In the genomic region with DNA sequence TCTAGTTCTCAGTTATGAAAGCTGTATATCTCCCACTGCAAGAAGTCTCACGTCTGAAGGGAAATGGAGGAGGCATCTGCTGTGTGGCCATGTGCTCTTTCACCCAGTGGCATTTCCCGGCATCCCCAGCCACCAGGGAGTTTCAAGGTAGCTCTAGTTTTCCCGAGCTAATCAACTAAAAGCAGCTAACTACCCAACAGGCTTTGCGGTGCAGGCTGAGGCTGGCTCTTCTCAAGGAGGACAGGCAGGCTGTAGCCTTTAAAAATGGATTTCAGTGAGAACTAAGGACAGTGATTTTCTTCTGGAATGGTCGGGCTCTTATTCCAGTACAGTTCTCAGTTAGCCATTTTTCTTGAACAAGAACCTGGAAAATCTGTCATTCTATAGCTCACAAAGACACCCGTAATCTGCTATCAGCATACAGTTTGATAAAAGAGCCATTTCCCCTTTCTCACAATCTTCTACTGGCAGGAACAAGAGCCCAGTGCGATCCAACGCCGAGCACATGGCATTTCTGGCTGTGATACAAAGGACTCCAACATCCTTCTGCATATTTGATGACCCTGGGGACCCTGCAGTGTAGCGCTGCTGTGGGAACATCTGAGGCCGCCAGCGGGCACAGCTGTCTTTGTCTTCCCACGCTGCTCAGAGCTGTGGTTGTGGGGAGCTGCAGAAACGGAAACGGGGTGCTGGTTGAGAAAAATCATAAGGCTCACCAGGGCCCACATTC, we compare ENCODE assay signal across 7 mouse cellular contexts.
DNase-seq lines count a peak whose midpoint lies in the region; ATAC-seq and TF ChIP-seq lines count a peak whose summit lies in the region.

No protein-coding gene starts in this region.

- peak; percentile 65 for DNase-seq in T-cell, adult 2 months (ENCODE audit: low spot score)
- DNase-seq in embryonic facial prominence, embryonic 10.5 days (ENCODE audit: low spot score) = peak; percentile 51
- DNase-seq in heart, adult 8-10 months (ENCODE audit: low spot score) = peak; percentile 44
- DNase-seq in kidney, adult 18-20 months = peak; percentile 8
- DNase-seq in limb, embryonic 14.5 days (ENCODE audit: low spot score) = peak; percentile 48
- peak; percentile 70 to 82 for DNase-seq in thymus, adult 18-20 months

- no peak overlapping the region for H3K4me2 ChIP-seq in limb, embryonic 14.5 days (replicated peaks; ENCODE audit: low read depth, low read length, severe bottlenecking)
- H3K4me2 ChIP-seq in midbrain, embryonic 16.5 days (ENCODE audit: low read length) = peak overlapping the region; percentile 35

- no peak for TF ChIP-seq POLR2A in limb, embryonic 14.5 days (IDR thresholded peaks at IDR 0.05; ENCODE audit: borderline replicate concordance, extremely low read depth, insufficient read depth, insufficient read length)

- 51% methylated on average over 15 of the region's 15 CpGs for WGBS in embryonic facial prominence, embryonic 10.5 days
- WGBS in limb, embryonic 14.5 days = 41% methylated on average over 15 of the region's 15 CpGs
- WGBS in midbrain, embryonic 16.5 days = 10% methylated on average over 15 of the region's 15 CpGs

- H3K27me3 ChIP-seq in embryonic facial prominence, embryonic 10.5 days (replicated peaks; ENCODE audit: low read depth, poor library complexity, severe bottlenecking) = no peaks in the 10 kb centered on the region
- H3K27me3 ChIP-seq in limb, embryonic 14.5 days (ENCODE audit: control insufficient read depth, insufficient read depth, low read length) = 0 out of 2 replicates have a peak, but pooled peaks cover 2% of the 10 kb centered on the region
- no peaks in the 10 kb centered on the region for H3K27me3 ChIP-seq in midbrain, embryonic 16.5 days (ENCODE audit: control insufficient read depth, insufficient read depth, low read depth, low read length)

- ATAC-seq in limb, embryonic 14.5 days (ENCODE audit: low FRiP score, low read depth) = peak; percentile 62; the same call in 1 of the 2 replicates
- ATAC-seq in midbrain, embryonic 16.5 days = peak; percentile 91

- H3K4me3 ChIP-seq in embryonic facial prominence, embryonic 10.5 days = no peak overlapping the region
- no peak overlapping the region for H3K4me3 ChIP-seq in limb, embryonic 14.5 days (replicated peaks; ENCODE audit: low read length)
- no peak overlapping the region for H3K4me3 ChIP-seq in midbrain, embryonic 16.5 days (ENCODE audit: low read depth, low read length)

- peaks cover 21% of the 10 kb centered on the region for H3K4me1 ChIP-seq in embryonic facial prominence, embryonic 10.5 days
- peaks cover 10% of the 10 kb centered on the region for H3K4me1 ChIP-seq in limb, embryonic 14.5 days (ENCODE audit: control insufficient read depth, insufficient read depth, low read length)
- peaks cover 9% of the 10 kb centered on the region; the same call in 1 of the 2 replicates for H3K4me1 ChIP-seq in midbrain, embryonic 16.5 days (ENCODE audit: control insufficient read depth, insufficient read depth, low read length)

- H3K9me3 ChIP-seq in embryonic facial prominence, embryonic 10.5 days = no peaks in the 10 kb centered on the region
- no peaks in the 10 kb centered on the region for H3K9me3 ChIP-seq in limb, embryonic 14.5 days (ENCODE audit: control insufficient read depth, low read length)
- no peaks in the 10 kb centered on the region for H3K9me3 ChIP-seq in midbrain, embryonic 16.5 days (replicated peaks; ENCODE audit: control insufficient read depth, low read length, poor library complexity, severe bottlenecking)

- H3K27ac ChIP-seq in embryonic facial prominence, embryonic 10.5 days (replicated peaks) = peak overlapping the region; percentile 80
- no peak overlapping the region for H3K27ac ChIP-seq in limb, embryonic 14.5 days (replicated peaks; ENCODE audit: low read depth, low read length)
- peak overlapping the region; percentile 72 for H3K27ac ChIP-seq in midbrain, embryonic 16.5 days (ENCODE audit: low read length)

- H3K36me3 ChIP-seq in embryonic facial prominence, embryonic 10.5 days (replicated peaks) = no peaks in the 10 kb centered on the region
- H3K36me3 ChIP-seq in limb, embryonic 14.5 days (ENCODE audit: control insufficient read depth, insufficient read depth, low read length) = no peaks in the 10 kb centered on the region
- H3K36me3 ChIP-seq in midbrain, embryonic 16.5 days (ENCODE audit: control insufficient read depth, insufficient read depth, low read length) = no peaks in the 10 kb centered on the region

- no peak overlapping the region for H3K9ac ChIP-seq in limb, embryonic 14.5 days (ENCODE audit: low read depth, low read length, severe bottlenecking)
- peak overlapping the region; percentile 48; the same call in 1 of the 2 replicates for H3K9ac ChIP-seq in midbrain, embryonic 16.5 days (ENCODE audit: low read depth, low read length)

Comparison
In these comparisons a context has a peak if more than half of its experiments do, and no peak if none do; other contexts are left out.
1. DNase-seq: peak in every context shown above with its lines; median percentile 76 in thymus, adult 18-20 months; 65 in T-cell, adult 2 months; 51 in embryonic facial prominence, embryonic 10.5 days; 48 in limb, embryonic 14.5 days; 44 in heart, adult 8-10 months; 8 in kidney, adult 18-20 months.